Mouse (Mus musculus) bone marrow macrophage, adult 2 months (primary cell): Measurements from ENCODE around the gene Baiap2. TPM values are rescaled to one million over a fixed set of nuclear protein-coding genes. Genes with fewer than 3 reads are reported as not detected.

ENCODE experiments used
- H3K27ac ChIP-seq: 2 replicates; pipeline ENCODE4 v1.5.1; 2012; ENCODE audit warnings: low read depth, low read length; ENCODE audit not compliant: insufficient read depth
- H3K4me1 ChIP-seq: 2 replicates; pipeline ENCODE4 v1.6.1; 2012; ENCODE audit warnings: low read length; ENCODE audit not compliant: control insufficient read depth, insufficient read depth
- H3K4me3 ChIP-seq: 2 replicates; pipeline ENCODE4 v1.5.1; 2012; ENCODE audit warnings: mild to moderate bottlenecking, low read length, moderate library complexity; ENCODE audit not compliant: insufficient read depth
- CTCF ChIP-seq: IDR thresholded peaks from 2 replicates; pipeline ENCODE4 v1.5.1; 2012; ENCODE audit warnings: low read depth, mild to moderate bottlenecking, low read length, moderate library complexity
- POLR2A ChIP-seq: IDR thresholded peaks from 2 replicates; pipeline ENCODE4 v1.6.1; 2012; ENCODE audit warnings: mild to moderate bottlenecking, low read depth, low read length, borderline replicate concordance
- polyA plus RNA-seq: library from polyadenylated mRNA; stranded (reverse); fragments of >200 nt; gene quantifications from 2 replicates; pipeline ENCODE4 v1.2.4, GENCODE M21; 2012; ENCODE audit not compliant: missing spikeins, insufficient read depth, insufficient read length

The Baiap2 gene
- polyA plus RNA-seq, 1 experiment: 41.8 TPM

DNA sequence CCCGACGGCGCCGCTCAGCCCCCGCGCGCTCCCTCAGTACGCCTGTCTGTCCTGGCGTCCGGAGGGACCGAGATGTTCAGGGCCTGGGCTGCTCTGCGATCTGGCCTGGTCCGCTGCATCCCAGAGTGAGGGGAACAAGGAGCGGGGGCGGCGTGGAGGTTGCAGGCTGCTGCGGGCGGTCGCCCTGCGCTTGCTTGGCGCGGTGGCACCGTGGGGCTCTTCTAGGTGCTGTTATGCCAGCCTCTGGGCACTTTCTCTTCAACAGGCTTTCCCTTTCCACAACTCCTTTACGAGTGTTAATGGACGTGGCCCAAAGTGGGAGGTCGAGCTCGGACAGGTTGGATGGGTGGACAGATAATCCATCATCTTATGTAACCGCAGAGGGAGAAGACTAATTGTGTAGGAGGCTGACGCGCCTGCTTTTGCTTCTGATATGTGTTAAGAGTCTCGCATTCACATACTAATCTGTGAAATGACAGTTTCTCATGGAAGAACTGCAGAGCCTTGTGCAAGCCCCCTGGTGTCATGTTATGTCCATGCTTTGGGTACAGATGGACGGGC, 945 bp downstream of the Baiap2 start:
- Histone ChIP-seq H3K4me1 (peaks cover 34% of the 10 kb centered on the region), H3K27ac (no peak overlapping the region), H3K4me3 (peak overlapping the region; percentile 87)
- TF ChIP-seq POLR2A (no peak), CTCF (no peak)

DNA sequence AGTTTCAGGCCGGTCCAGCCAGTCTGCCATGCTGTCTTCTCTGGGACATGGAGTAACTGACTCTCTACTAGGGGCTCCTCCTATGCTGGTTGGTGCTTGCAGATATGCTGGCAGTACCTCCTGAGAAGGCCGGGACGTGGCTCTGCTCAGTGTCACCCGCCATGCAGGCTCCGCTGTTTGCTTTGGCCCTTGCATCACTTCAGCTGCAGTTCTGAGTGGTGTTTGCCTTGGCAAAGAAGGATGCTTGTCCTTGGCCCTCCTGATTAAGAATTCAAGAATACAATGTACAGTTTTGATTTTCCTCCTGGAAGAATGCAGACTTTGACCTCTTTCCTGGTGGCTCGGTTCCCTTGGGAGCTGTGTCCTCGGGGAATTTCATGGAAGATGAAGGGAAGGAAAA, 2.8 kb downstream of the Baiap2 start:
- TF ChIP-seq POLR2A: no peak
- no peak for TF ChIP-seq CTCF
- Histone ChIP-seq H3K4me3 (no peak overlapping the region), H3K27ac (no peak overlapping the region), H3K4me1 (peaks cover 44% of the 10 kb centered on the region)

DNA sequence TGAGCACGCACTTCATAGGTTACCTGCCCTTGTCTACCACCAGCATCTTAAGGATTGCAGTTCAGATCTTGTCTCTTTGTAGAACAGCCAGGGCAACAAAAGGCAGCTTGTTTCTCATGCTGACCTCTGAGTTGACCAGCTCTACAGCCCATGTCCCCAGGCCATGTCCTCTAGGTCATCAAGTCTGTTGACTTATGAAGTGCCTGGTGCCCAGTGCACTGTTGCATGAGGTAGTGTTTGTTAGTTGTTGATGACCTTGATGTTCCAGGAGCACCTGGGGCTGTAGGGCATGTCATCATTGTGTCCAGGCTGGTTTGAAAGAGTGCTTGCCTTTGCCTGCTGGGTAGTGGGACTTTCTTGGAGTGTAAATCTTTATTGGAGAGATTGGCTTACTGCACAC, 4.9 kb downstream of the Baiap2 start:
- TF ChIP-seq POLR2A (no peak), CTCF (no peak)
- Histone ChIP-seq H3K4me3 (no peak overlapping the region), H3K4me1 (peaks cover 61% of the 10 kb centered on the region), H3K27ac (no peak overlapping the region)

DNA sequence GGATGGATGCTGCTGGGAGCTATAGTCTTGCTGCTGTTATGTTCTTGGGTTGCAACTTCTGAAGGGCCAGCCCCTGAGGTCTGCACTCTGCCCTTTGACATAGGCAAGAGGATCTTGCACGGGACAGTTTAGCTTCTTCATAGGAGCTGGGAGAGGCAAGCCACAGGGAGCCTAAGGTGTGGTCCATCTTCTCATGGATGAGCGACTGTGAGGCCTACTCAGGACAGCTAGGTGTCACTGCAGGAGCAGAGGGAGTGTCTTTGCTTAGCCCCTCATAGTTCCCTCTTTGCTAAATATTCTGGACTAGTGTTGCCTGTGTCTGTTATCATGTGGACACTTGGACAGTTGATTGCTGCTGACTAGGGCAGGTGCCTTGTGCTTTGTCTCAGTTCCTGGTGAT, 5.3 kb downstream of the Baiap2 start:
- Histone ChIP-seq H3K4me3 (no peak overlapping the region), H3K4me1 (peaks cover 65% of the 10 kb centered on the region), H3K27ac (no peak overlapping the region)
- no peak for TF ChIP-seq POLR2A
- TF ChIP-seq CTCF: no peak

DNA sequence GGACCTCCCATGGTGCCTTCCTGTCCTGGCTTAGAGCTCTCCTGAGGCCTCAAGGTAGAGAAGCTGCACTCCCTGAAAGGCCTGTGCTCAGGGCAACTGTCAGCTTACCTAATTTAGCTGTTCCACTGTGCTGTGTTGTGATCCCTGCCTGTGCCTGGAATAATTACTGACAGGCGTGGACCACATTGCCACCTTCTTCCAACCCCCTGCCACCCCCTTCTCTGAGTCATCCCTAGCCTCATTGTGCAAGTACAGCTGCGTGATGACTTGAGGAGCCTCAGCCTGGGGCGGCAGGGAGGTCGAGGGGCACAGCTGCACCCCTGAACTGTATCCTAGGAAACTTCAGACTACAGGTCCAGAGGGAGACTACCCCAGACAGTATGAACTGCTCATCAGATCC, 5.7 kb downstream of the Baiap2 start:
- TF ChIP-seq CTCF: no peak
- TF ChIP-seq POLR2A: no peak
- H3K4me3 ChIP-seq: no peak overlapping the region
- H3K27ac ChIP-seq: no peak overlapping the region
- peaks cover 70% of the 10 kb centered on the region for H3K4me1 ChIP-seq

DNA sequence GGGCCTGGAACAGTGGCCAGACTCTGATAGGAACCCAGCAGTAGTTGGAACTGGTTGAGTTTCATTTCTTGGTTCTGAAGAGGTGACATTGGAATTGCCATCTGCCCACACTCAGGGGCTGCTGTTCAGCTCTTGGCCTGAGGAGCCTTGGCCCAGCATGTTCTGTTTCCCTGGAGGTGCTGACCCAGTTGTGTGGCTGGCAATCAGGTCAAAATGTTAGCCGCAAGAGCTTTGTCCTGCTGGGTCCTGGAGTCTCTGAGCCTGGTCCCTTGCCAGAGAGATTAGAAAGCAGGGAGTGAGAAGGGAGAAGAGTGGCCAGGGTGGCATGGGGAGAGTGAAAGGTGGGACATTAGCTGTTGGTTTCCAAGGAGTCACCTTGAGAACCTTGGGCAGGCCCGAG, 6.2 kb downstream of the Baiap2 start:
- peaks cover 74% of the 10 kb centered on the region for H3K4me1 ChIP-seq
- no peak overlapping the region for H3K4me3 ChIP-seq
- no peak for TF ChIP-seq CTCF
- TF ChIP-seq POLR2A: no peak
- no peak overlapping the region for H3K27ac ChIP-seq

DNA sequence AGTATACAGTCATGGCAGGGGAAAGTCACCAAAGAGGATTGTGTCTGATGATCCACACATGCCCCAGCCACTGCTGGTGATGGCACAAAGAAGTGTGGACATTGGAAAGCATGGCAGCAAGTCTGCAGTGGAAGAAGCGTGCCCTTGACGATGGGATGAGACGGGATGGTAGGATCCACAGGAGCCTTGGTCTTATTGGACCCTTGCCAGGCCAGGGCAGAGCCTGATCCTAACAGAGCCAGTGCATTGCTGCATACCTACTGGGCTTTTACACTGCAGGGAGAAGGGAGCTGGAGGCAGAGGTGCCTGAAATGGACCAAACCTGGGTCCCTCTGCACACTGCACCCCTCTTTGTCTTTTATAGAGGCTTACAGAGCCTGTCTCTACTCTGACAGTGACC, 8.0 kb downstream of the Baiap2 start:
- peaks cover 75% of the 10 kb centered on the region for H3K4me1 ChIP-seq
- no peak overlapping the region for H3K27ac ChIP-seq
- H3K4me3 ChIP-seq: no peak overlapping the region
- TF ChIP-seq POLR2A (no peak), CTCF (no peak)

DNA sequence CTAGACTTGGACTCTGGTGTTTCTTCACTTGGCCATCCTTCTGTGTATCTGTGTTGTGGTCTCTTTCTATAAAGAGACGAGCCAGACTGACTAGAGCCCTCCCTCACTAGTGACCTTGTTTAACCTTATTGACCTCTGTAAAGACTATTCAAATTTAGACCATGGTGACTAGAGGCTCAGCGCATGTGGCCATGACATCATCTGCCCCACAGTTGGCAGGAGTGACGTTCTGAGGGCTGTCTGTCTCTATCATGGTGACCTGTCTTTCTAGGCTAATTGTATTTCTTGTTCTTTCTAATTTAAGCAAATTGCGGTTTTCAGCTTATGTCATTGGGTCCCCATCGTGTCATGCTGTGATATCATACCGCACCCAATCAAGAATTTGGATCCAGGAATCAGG, 8.8 kb downstream of the Baiap2 start:
- no peak overlapping the region for H3K4me3 ChIP-seq
- H3K27ac ChIP-seq: no peak overlapping the region
- TF ChIP-seq POLR2A (no peak), CTCF (no peak)
- peaks cover 80% of the 10 kb centered on the region for H3K4me1 ChIP-seq

DNA sequence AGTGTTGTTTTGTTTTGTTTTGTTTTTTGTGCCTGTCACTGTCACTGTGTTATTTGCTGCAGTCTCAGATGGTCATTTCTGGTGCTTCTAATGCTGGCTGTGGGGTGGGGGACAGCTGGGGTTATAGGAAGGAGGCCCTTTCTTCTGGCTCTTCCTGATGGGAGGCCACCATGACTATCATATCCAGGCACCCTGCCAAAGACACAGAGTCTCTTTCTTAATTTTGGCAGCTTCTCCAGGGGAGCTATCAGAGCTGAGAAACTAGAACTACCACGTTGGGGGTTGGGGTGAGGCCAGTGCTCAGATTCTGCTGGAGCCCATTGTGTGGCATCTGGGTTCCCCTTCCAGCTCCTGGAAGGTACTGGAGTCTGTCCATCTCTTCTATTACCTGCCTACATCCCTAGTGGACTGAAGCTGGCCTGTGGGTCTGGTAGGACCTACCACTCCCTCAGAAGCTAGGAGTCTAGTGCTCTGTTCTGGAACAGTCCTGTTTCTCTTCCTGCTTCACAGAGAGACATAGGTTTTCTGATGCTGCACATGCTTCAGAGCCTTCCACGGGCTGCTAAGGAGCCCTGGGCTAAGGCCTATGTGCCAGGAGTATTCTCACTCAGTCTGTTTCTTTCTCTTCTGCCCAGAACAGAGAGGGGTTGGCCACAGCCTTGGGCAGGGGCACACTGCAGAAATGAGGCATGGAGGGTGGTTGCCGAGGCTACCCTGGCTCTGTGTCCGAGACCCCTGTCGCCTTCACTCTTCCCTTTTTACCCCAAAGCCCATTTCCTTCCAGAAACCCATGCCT, 10.1 kb downstream of the Baiap2 start:
- Histone ChIP-seq H3K4me1 (peaks cover 70% of the 10 kb centered on the region), H3K4me3 (no peak overlapping the region), H3K27ac (peak overlapping the region; percentile 3; the same call in 1 of the 2 replicates)
- TF ChIP-seq CTCF: no peak
- TF ChIP-seq POLR2A: no peak

DNA sequence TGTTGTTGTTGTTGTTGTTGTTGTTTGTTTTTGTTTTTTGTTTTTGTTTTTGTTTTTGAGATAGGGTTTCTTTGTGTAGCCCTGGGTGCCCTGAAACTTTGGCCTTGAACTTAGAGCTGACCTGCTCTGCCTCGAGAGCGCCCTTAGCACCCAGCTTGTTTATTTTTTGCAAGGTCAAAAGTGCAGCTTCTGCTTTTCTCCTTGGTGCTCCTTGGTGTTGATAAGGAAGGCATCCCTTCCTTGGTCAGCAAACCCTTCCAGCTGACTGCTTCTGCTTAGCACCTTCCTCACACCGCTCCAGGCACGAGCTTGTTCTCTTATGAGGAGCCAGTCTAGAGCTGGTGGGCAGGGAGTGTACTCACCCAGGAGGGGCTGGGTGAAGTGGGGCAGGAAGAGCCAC, 11.7 kb downstream of the Baiap2 start:
- TF ChIP-seq CTCF (no peak), POLR2A (no peak)
- Histone ChIP-seq H3K4me3 (no peak overlapping the region), H3K4me1 (peaks cover 58% of the 10 kb centered on the region), H3K27ac (no peak overlapping the region)

DNA sequence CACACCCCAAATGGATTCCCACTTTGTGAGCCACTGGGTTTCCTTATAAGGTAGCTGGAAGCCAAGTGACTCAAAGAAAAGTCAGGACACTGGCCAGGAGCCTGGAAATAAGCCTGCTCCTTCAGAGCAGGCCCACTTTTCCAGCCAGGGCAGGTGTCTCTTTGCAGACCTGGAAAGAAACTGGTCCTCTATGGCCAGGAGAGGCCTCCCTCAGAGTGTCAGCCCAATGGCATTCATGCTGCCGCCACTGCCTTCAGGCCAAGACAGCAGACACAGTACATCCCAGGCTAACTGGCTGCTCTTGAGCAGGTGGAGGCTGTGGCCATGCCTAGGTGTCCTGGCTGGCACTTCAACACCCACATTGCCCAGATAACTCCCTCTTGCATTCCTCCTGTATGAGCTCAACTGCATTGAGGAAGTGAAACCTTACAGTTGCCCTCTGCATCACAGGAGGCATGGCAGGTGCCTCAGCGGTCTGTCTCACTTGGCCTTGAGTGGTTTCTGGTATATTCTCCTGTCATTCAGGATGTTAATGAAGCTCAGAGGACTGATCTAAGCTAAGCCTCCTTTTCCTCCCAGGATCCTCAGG, 12.3 kb downstream of the Baiap2 start:
- H3K27ac ChIP-seq: 0 out of 2 replicates have a peak overlapping the region, but pooled peaks have one; percentile 5
- TF ChIP-seq POLR2A (no peak), CTCF (no peak)
- no peak overlapping the region for H3K4me3 ChIP-seq
- H3K4me1 ChIP-seq: peaks cover 55% of the 10 kb centered on the region
